Mouse (Mus musculus): ENCODE measurements around the gene Olfr516. TPM values are rescaled to one million over a fixed set of nuclear protein-coding genes. Genes with fewer than 3 reads are reported as not detected.
"Not testable (repeated sequence)": the region's sequence is repeated elsewhere in the genome, so short reads cannot be mapped to it uniquely, and the experiment has no call there.

The Olfr516 gene
- polyA plus RNA-seq (2015; fragmentation: Nextera tagmentation; extraction: Ambion mirVana), result not detected in 2 replicates

DNA sequence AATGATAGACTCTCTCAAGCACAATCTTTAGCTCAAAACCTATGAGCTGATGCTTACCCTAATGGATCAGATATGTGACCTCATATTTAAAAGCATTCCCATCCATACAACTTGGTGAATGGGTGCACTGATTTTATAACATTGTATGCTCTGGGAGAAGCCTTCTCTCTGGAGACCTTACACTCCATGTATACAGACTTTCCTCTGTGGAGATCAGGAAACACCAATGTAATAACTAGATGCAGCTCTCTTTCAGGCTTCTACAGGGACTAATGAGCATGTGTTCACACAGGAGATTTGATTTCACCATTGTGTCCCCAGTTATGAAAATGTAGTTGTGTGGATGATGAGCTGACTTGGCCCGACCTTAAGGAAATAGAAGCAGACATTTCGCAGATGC lies at the start of gene Olfr516:
TSS of gene Olfr516 (minus strand) at position 101 of the 400 bp plus-strand sequence.
- Histone ChIP-seq H3K9ac (no peak within 1 kb of the TSS), H3K36me3 (no peaks in the 10 kb centered on the region), H3K4me1 (no peaks in the 10 kb centered on the region), H3K27ac (no peak within 1 kb of the TSS), H3K27me3 (replicated peaks) (no peaks in the 10 kb centered on the region), H3K4me3 (replicated peaks) (no peak within 1 kb of the TSS), H3K4me2 (no peak within 1 kb of the TSS), H3K9me3 (no peaks in the 10 kb centered on the region)
- ATAC-seq (ENCODE audit: insufficient read depth, low FRiP score, low read depth), result no peak
- 77% methylated on average over 2 of the region's 2 CpGs for WGBS

- 84% methylated on average over 5 of the region's 5 CpGs for WGBS
- H3K4me1 ChIP-seq, result no peaks in the 10 kb centered on the region
- no peak within 1 kb of the TSS for H3K4me3 ChIP-seq (replicated peaks)
- no peak for ATAC-seq (ENCODE audit: insufficient read depth, low FRiP score, low read depth)
- no peaks in the 10 kb centered on the region for H3K9me3 ChIP-seq
- H3K4me2 ChIP-seq, result no peak within 1 kb of the TSS
- H3K27me3 ChIP-seq (replicated peaks), result no peaks in the 10 kb centered on the region
- H3K36me3 ChIP-seq, result no peaks in the 10 kb centered on the region
- H3K27ac ChIP-seq, result no peak within 1 kb of the TSS
- H3K9ac ChIP-seq, result no peak within 1 kb of the TSS
Measured at GRCm38 (mm10) chr7:108894320-108894719, 44.0 kb upstream of the Olfr516 start, which contains the start of gene Olfr519. Gene Olfr519, minus strand, starts transcription at chr7:108894420.

GRCm38 (mm10) chr7:108884906-108885305 lies 34.6 kb upstream of the Olfr516 start, which contains the start of gene Olfr518:
Gene Olfr518, minus strand, starts transcription at chr7:108885006.
- Histone ChIP-seq H3K9ac (no peak within 1 kb of the TSS), H3K4me1 (no peaks in the 10 kb centered on the region), H3K27ac (no peak within 1 kb of the TSS), H3K36me3 (no peaks in the 10 kb centered on the region), H3K4me2 (no peak within 1 kb of the TSS), H3K27me3 (replicated peaks) (no peaks in the 10 kb centered on the region), H3K9me3 (no peaks in the 10 kb centered on the region), H3K4me3 (replicated peaks) (no peak within 1 kb of the TSS)
- 73% methylated on average over 4 of the region's 4 CpGs for WGBS
- ATAC-seq (ENCODE audit: insufficient read depth, low FRiP score, low read depth), result no peak

DNA sequence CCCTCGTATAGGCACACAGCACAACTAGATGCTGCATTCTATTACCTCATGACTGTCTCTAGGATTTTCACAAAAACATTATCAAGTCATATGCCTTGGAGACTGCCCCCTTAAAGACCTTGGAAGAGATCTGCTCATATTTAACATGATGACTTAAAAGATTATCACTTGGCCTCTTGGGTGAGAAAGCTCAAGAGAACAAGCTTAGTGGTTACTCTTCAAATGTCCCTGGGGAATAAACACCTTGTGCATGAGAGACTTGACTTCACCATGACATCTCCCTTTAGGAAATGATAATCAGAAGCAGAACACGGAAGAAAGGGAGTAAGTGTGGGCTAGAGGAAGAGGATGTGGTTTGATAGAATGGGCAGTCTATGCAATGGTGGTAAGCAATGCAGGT lies 21.9 kb upstream of the Olfr516 start, which contains the start of gene Olfr517:
TSS of gene Olfr517 (minus strand) at position 101 of the 400 bp plus-strand sequence.
- Histone ChIP-seq H3K9me3 (no peaks in the 10 kb centered on the region), H3K4me1 (no peaks in the 10 kb centered on the region), H3K4me3 (replicated peaks) (no peak within 1 kb of the TSS), H3K36me3 (no peaks in the 10 kb centered on the region), H3K27ac (no peak within 1 kb of the TSS), H3K27me3 (replicated peaks) (no peaks in the 10 kb centered on the region), H3K4me2 (no peak within 1 kb of the TSS), H3K9ac (no peak within 1 kb of the TSS)
- 64% methylated on average over 2 of the region's 2 CpGs for WGBS
- no peak for ATAC-seq (ENCODE audit: insufficient read depth, low FRiP score, low read depth)

DNA sequence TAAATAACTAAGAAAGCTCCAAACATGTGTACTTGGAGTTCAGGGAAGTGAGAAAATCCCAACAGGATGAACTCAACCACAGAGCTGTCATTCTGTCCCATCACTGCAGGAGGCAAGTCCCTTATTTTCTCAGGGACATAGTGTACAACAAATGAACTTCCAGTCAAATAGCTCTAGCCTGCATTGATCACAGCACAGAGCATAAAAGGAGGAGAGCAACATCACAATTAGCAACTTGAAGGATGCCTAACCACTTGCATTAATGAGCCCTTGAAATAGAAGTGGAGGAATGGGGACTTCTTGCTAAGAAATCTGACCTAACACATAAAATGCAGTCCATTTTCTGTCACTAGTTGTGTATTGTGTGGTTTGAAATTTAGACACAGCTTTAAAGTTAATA lies 24.4 kb downstream of the Olfr516 start, which contains the start of gene Olfr514:
TSS of gene Olfr514 (minus strand) at position 101 of the 400 bp plus-strand sequence.
- Histone ChIP-seq H3K27me3 (replicated peaks) (no peaks in the 10 kb centered on the region), H3K27ac (no peak within 1 kb of the TSS), H3K9ac (no peak within 1 kb of the TSS), H3K4me3 (replicated peaks) (no peak within 1 kb of the TSS), H3K36me3 (no peaks in the 10 kb centered on the region), H3K9me3 (no peaks in the 10 kb centered on the region), H3K4me1 (no peaks in the 10 kb centered on the region), H3K4me2 (no peak within 1 kb of the TSS)
- no peak for ATAC-seq (ENCODE audit: insufficient read depth, low FRiP score, low read depth)

DNA sequence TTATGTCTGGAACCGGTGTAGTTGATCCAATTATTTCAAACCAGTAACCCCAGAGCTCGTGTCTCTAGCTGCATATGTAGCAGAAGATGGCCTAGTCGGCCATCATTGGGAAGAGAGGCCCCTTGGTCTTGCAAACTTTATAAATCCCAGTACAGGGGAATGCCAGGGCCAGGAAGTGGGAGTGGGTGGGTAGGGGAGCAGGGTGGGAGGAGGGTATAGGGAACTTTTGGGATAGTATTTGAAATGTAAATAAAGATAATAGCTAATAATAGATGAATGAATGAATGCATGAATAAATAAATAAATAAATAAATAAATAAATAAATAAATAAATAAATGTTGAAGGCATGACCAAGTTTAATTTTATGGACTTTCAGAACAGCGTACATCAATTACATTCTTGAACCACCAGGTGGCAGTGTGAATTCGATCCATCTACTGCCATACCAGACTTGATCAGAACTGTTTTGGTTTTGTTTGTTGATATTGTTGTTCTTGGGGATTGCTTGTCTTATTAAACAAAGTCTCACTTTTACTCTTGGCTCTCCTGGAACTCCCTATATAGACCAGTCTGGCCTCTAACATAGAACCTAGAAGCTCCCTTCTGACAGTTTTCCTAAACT lies 35.6 kb downstream of the Olfr516 start:
- not testable (repeated sequence) for ATAC-seq (ENCODE audit: insufficient read depth, low FRiP score, low read depth); H3K27me3 ChIP-seq (replicated peaks); H3K36me3 ChIP-seq; H3K4me2 ChIP-seq; H3K4me3 ChIP-seq (replicated peaks); H3K9ac ChIP-seq; H3K9me3 ChIP-seq; H3K4me1 ChIP-seq; H3K27ac ChIP-seq
- 50% methylated on average over 5 of the region's 5 CpGs for WGBS

DNA sequence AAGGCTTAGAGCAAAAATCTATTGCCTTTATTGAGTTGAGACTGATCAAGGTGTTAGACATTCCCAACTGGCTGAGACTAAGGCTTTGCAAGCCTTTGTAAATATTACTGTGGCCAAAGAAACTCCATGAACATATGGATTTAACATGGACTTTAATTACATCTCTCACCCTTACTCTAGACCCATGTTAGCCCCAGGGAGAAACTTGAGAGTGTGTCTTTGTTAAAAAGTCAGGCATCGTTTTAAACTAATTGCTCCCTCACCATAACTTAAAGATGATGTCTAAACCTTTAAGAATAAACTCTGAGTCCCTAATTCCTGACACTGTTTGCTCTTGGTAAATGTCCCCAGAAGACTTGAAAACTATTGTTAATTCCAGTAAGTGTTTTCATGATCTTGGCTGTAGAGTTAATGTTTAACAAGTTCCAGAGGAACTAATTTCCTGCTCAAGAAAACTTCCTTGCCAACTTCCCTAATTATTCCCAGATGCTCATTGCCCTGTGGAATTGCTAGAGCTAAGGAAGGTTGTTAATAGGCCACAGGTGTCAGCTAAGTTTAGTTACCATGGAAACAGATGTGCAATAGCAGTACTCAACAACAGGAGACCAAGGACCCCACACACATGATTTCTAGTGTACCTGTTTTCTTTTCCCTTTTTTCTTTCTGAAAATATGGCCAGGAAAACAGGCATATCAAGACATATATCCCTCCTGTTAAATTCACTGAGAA lies 53.0 kb downstream of the Olfr516 start:
- no peaks in the 10 kb centered on the region for H3K36me3 ChIP-seq
- H3K4me3 ChIP-seq (replicated peaks), result no peak overlapping the region
- H3K27me3 ChIP-seq (replicated peaks), result no peaks in the 10 kb centered on the region
- no peak overlapping the region for H3K9ac ChIP-seq
- no peak for ATAC-seq (ENCODE audit: insufficient read depth, low FRiP score, low read depth)
- 57% methylated on average over 1 of the region's 1 CpGs for WGBS
- no peak overlapping the region for H3K4me2 ChIP-seq
- no peak overlapping the region for H3K27ac ChIP-seq
- H3K9me3 ChIP-seq, result no peaks in the 10 kb centered on the region
- H3K4me1 ChIP-seq, result no peaks in the 10 kb centered on the region

Other genes with a start within 250 kb of the Olfr516 start
- gene Olfr506, start 239.7 kb downstream of the Olfr516 start, polyA plus RNA-seq (2015; fragmentation: Nextera tagmentation; extraction: Ambion mirVana), result not detected in 2 replicates
- not detected in 2 replicates for gene Olfr507, start 228.7 kb downstream of the Olfr516 start, polyA plus RNA-seq (2015; fragmentation: Nextera tagmentation; extraction: Ambion mirVana)
- gene Olfr508, start 220.5 kb downstream of the Olfr516 start, polyA plus RNA-seq (2015; fragmentation: Nextera tagmentation; extraction: Ambion mirVana), result not detected in 2 replicates
- gene Olfr509, start 198.6 kb downstream of the Olfr516 start, polyA plus RNA-seq (2015; fragmentation: Nextera tagmentation; extraction: Ambion mirVana), result not detected in 2 replicates
- not detected in 2 replicates for gene Olfr510, start 184.1 kb downstream of the Olfr516 start, polyA plus RNA-seq (2015; fragmentation: Nextera tagmentation; extraction: Ambion mirVana)
- gene Olfr512, start 137.2 kb downstream of the Olfr516 start, polyA plus RNA-seq (2015; fragmentation: Nextera tagmentation; extraction: Ambion mirVana), result not detected in 2 replicates
- not detected in 2 replicates for gene Olfr513, start 99.6 kb downstream of the Olfr516 start, polyA plus RNA-seq (2015; fragmentation: Nextera tagmentation; extraction: Ambion mirVana)
- not detected in 2 replicates for gene Olfr514, start 24.5 kb downstream of the Olfr516 start, polyA plus RNA-seq (2015; fragmentation: Nextera tagmentation; extraction: Ambion mirVana)
- gene Olfr517, start 21.9 kb upstream of the Olfr516 start, polyA plus RNA-seq (2015; fragmentation: Nextera tagmentation; extraction: Ambion mirVana), result not detected in 2 replicates
- gene Olfr518, start 34.5 kb upstream of the Olfr516 start, polyA plus RNA-seq (2015; fragmentation: Nextera tagmentation; extraction: Ambion mirVana), result not detected in 2 replicates
- gene Olfr519, start 43.9 kb upstream of the Olfr516 start, polyA plus RNA-seq (2015; fragmentation: Nextera tagmentation; extraction: Ambion mirVana), result not detected in 2 replicates
- 0.12 and 0.23 TPM in 2 replicates for gene Nlrp10, start 79.6 kb upstream of the Olfr516 start, polyA plus RNA-seq (2015; fragmentation: Nextera tagmentation; extraction: Ambion mirVana)
- gene Eif3f, start 83.9 kb upstream of the Olfr516 start, polyA plus RNA-seq (2015; fragmentation: Nextera tagmentation; extraction: Ambion mirVana), result 78.4 and 83.4 TPM in 2 replicates
- gene Tub, start 99.8 kb upstream of the Olfr516 start, polyA plus RNA-seq (2015; fragmentation: Nextera tagmentation; extraction: Ambion mirVana), result 2.5 TPM in 2 replicates
- gene Ric3, start 232.8 kb upstream of the Olfr516 start, polyA plus RNA-seq (2015; fragmentation: Nextera tagmentation; extraction: Ambion mirVana), result 2.2 and 3.3 TPM in 2 replicates